Mouse (Mus musculus): Measurements from ENCODE around the gene Trappc10. TPM values are rescaled to one million over a fixed set of nuclear protein-coding genes. Genes with fewer than 3 reads are reported as not detected.

Trappc10 gene
- polyA plus RNA-seq, 1 experiment from 2014 or later: 10.2 TPM

- Histone ChIP-seq H3K4me1 (replicated peaks) (no peaks in the 10 kb centered on the region), H3K4me3 (no peak overlapping the region), H3K9me3 (replicated peaks) (no peaks in the 10 kb centered on the region), H3K4me2 (no peak overlapping the region), H3K27me3 (no peaks in the 10 kb centered on the region), H3K36me3 (peaks cover 51% of the 10 kb centered on the region), H3K27ac (no peak overlapping the region), H3K9ac (no peak overlapping the region)
- no peak for ATAC-seq (replicated peaks; ENCODE audit: insufficient number of reproducible peaks, insufficient read depth, low FRiP score, low read depth)
- WGBS: 77% methylated on average over 9 of the region's 9 CpGs
These were observed 36.0 kb upstream of the Trappc10 start for GRCm38 (mm10) chr10:78280486-78280885.

DNA sequence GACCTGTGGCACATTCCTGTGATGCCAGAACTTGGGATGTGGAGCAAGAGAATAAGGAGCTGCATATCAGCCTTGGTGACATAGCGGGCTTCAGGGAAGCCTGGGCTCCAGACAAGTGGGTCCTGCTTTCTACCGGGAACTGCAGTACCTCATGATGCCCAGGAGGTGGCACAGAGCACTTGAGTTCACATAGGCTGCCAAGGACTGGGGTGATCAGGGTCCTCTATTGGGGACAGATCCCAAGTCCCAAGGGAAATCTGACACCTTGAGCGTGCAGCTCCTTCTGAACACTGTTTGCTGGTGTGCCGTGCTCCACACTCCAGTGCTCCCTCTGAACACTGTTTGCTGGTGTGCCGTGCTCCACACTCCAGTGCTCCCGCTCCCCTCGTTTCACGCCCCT, 34.8 kb upstream of the Trappc10 start:
- peak; percentile 23; the same call in 1 of the 2 replicates for ATAC-seq (replicated peaks; ENCODE audit: insufficient number of reproducible peaks, insufficient read depth, low FRiP score, low read depth)
- no peaks in the 10 kb centered on the region for H3K27me3 ChIP-seq
- no peak overlapping the region for H3K27ac ChIP-seq
- H3K9ac ChIP-seq: no peak overlapping the region
- no peaks in the 10 kb centered on the region for H3K4me1 ChIP-seq (replicated peaks)
- 51% methylated on average over 8 of the region's 8 CpGs for WGBS
- no peaks in the 10 kb centered on the region for H3K9me3 ChIP-seq (replicated peaks)
- H3K36me3 ChIP-seq: peaks cover 51% of the 10 kb centered on the region
- no peak overlapping the region for H3K4me2 ChIP-seq
- no peak overlapping the region for H3K4me3 ChIP-seq

DNA sequence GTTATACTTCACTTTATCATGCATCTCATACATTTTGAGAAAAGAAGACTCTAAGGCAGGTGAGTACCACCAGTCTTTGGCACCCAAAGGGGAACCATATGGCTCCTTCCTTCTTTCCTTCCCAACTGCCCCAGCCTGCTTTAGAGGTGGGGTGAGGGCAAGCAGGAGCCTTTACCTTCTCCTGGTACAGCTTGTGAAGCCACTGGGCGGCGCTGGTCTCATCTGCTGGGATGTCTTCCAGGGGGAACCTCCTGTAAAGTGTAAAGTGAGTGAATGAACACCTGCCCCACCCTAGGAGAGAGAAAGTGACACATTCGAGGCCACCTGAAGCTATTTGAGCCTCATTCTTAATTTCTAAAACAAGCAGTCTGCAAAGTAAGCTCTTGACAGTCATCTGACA, 33.4 kb upstream of the Trappc10 start:
- Histone ChIP-seq H3K9me3 (replicated peaks) (no peaks in the 10 kb centered on the region), H3K9ac (no peak overlapping the region), H3K27me3 (no peaks in the 10 kb centered on the region), H3K4me2 (no peak overlapping the region), H3K36me3 (peaks cover 44% of the 10 kb centered on the region), H3K4me3 (no peak overlapping the region), H3K4me1 (replicated peaks) (peaks cover 9% of the 10 kb centered on the region), H3K27ac (no peak overlapping the region)
- 70% methylated on average over 3 of the region's 3 CpGs for WGBS
- no peak for ATAC-seq (replicated peaks; ENCODE audit: insufficient number of reproducible peaks, insufficient read depth, low FRiP score, low read depth)

- Histone ChIP-seq H3K4me1 (replicated peaks) (peaks cover 15% of the 10 kb centered on the region), H3K36me3 (peaks cover 39% of the 10 kb centered on the region; the same call in 1 of the 2 replicates), H3K27me3 (no peaks in the 10 kb centered on the region), H3K9me3 (replicated peaks) (no peaks in the 10 kb centered on the region), H3K9ac (no peak overlapping the region), H3K4me2 (no peak overlapping the region), H3K27ac (no peak overlapping the region), H3K4me3 (no peak overlapping the region)
- no peak for ATAC-seq (replicated peaks; ENCODE audit: insufficient number of reproducible peaks, insufficient read depth, low FRiP score, low read depth)
- 90% methylated on average over 4 of the region's 4 CpGs for WGBS
These were observed 31.8 kb upstream of the Trappc10 start for GRCm38 (mm10) chr10:78276242-78276641.

DNA sequence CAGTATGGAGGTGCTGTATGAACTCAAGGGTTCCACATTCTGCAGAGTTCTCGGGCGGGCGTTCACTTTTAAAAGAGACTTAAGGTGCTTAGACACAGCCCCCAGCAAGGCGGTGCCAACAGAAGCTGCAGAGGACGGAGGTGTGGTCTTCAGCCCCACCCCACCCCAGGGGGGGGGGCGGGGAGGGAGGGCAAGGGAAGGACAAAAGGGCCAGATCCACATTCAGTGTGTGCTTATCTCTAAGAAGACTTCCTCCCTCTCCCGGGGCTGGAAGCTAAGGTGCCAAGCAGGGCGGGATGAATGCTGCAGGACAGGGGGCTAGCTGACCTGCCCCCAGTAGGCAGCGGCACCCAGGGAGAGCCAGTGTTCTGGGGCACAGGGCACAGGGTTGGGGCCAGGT, 28.5 kb upstream of the Trappc10 start:
- Histone ChIP-seq H3K4me2 (no peak overlapping the region), H3K27me3 (no peaks in the 10 kb centered on the region), H3K4me1 (replicated peaks) (peaks cover 15% of the 10 kb centered on the region), H3K27ac (no peak overlapping the region), H3K4me3 (no peak overlapping the region), H3K9ac (no peak overlapping the region), H3K36me3 (peaks cover 28% of the 10 kb centered on the region; the same call in 1 of the 2 replicates), H3K9me3 (replicated peaks) (no peaks in the 10 kb centered on the region)
- ATAC-seq (replicated peaks; ENCODE audit: insufficient number of reproducible peaks, insufficient read depth, low FRiP score, low read depth): peak; percentile 57
- WGBS: 14% methylated on average over 9 of the region's 9 CpGs

GRCm38 (mm10) chr10:78265881-78266280, 21.4 kb upstream of the Trappc10 start:
- ATAC-seq (replicated peaks; ENCODE audit: insufficient number of reproducible peaks, insufficient read depth, low FRiP score, low read depth): no peak
- Histone ChIP-seq H3K4me1 (replicated peaks) (no peaks in the 10 kb centered on the region), H3K36me3 (no peaks in the 10 kb centered on the region), H3K4me2 (no peak overlapping the region), H3K9me3 (replicated peaks) (no peaks in the 10 kb centered on the region), H3K27ac (no peak overlapping the region), H3K27me3 (no peaks in the 10 kb centered on the region), H3K4me3 (no peak overlapping the region), H3K9ac (no peak overlapping the region)
- 56% methylated on average over 3 of the region's 3 CpGs for WGBS

GRCm38 (mm10) chr10:78264735-78265134, 20.3 kb upstream of the Trappc10 start:
- 65% methylated on average over 3 of the region's 3 CpGs for WGBS
- no peaks in the 10 kb centered on the region for H3K9me3 ChIP-seq (replicated peaks)

GRCm38 (mm10) chr10:78260916-78261650, 16.6 kb upstream of the Trappc10 start:
- Histone ChIP-seq H3K27me3 (no peaks in the 10 kb centered on the region), H3K4me3 (no peak overlapping the region), H3K9ac (no peak overlapping the region), H3K36me3 (no peaks in the 10 kb centered on the region), H3K4me2 (no peak overlapping the region), H3K9me3 (replicated peaks) (no peaks in the 10 kb centered on the region), H3K27ac (no peak overlapping the region), H3K4me1 (replicated peaks) (0 out of 2 replicates have a peak, but pooled peaks cover under 1% of the 10 kb centered on the region)
- ATAC-seq (replicated peaks; ENCODE audit: insufficient number of reproducible peaks, insufficient read depth, low FRiP score, low read depth): no peak
- WGBS: 66% methylated on average over 7 of the region's 7 CpGs

More at GRCm38 (mm10) chr10:78264735-78265134, 20.3 kb upstream of the Trappc10 start:
- H3K4me3 ChIP-seq: no peak overlapping the region
- H3K36me3 ChIP-seq: no peaks in the 10 kb centered on the region
- no peaks in the 10 kb centered on the region for H3K4me1 ChIP-seq (replicated peaks)
- no peak overlapping the region for H3K27ac ChIP-seq
- H3K9ac ChIP-seq: no peak overlapping the region
- no peak overlapping the region for H3K4me2 ChIP-seq
- no peaks in the 10 kb centered on the region for H3K27me3 ChIP-seq
- ATAC-seq (replicated peaks; ENCODE audit: insufficient number of reproducible peaks, insufficient read depth, low FRiP score, low read depth): no peak

DNA sequence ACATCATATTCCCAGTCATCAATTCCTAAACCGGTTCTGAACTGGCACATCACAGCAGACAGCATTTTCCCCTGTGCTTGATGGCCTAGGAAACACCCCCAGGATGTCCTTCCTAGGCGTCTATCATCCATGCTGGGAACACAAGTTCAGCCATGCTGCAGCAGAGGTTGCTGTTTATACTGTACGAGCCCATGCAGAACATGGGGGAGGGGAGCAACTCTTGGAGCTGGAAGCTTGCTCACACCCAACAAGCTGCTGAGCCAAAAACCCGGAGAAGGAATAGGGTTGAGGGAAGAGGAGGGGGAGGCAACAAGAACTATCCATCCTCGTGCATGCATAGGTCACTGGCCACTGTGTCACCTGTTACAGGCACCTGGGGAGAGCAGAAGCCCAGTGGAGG, 15.9 kb upstream of the Trappc10 start:
- no peak for ATAC-seq (replicated peaks; ENCODE audit: insufficient number of reproducible peaks, insufficient read depth, low FRiP score, low read depth)
- Histone ChIP-seq H3K9me3 (replicated peaks) (no peaks in the 10 kb centered on the region), H3K4me1 (replicated peaks) (0 out of 2 replicates have a peak, but pooled peaks cover 8% of the 10 kb centered on the region), H3K4me3 (no peak overlapping the region), H3K27me3 (no peaks in the 10 kb centered on the region), H3K4me2 (no peak overlapping the region), H3K27ac (no peak overlapping the region), H3K9ac (no peak overlapping the region), H3K36me3 (no peaks in the 10 kb centered on the region)
- WGBS: 19% methylated on average over 5 of the region's 5 CpGs

GRCm38 (mm10) chr10:78259702-78260101, 15.3 kb upstream of the Trappc10 start:
- H3K4me3 ChIP-seq: no peak overlapping the region

DNA sequence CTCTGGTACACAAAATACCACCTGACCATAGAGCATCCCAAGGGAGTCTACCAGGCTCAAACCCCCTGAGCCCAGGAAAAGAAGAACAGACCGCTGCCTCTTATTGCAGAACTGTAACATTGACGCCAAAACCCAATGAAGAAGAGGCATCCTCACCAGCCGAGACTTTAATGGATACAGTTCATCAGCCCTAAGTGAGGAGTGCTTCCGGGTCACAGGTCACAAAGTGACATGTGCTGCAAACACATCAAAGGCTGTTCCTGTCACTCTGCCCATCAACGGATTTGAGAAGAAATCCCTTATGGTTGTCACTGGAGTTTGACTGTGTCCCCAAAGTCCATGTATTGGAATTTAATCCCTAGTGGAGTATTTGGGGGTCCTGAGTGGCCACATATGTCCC, 14.8 kb upstream of the Trappc10 start:
- Histone ChIP-seq H3K36me3 (no peaks in the 10 kb centered on the region), H3K4me2 (no peak overlapping the region), H3K4me3 (no peak overlapping the region), H3K4me1 (replicated peaks) (0 out of 2 replicates have a peak, but pooled peaks cover 8% of the 10 kb centered on the region), H3K27me3 (no peaks in the 10 kb centered on the region), H3K9ac (no peak overlapping the region), H3K9me3 (replicated peaks) (no peaks in the 10 kb centered on the region), H3K27ac (no peak overlapping the region)
- 78% methylated on average over 5 of the region's 5 CpGs for WGBS
- ATAC-seq (replicated peaks; ENCODE audit: insufficient number of reproducible peaks, insufficient read depth, low FRiP score, low read depth): no peak

More at GRCm38 (mm10) chr10:78259702-78260101, 15.3 kb upstream of the Trappc10 start:
- no peaks in the 10 kb centered on the region for H3K36me3 ChIP-seq
- H3K4me2 ChIP-seq: no peak overlapping the region
- WGBS: 52% methylated on average over 6 of the region's 6 CpGs
- H3K4me1 ChIP-seq (replicated peaks): 0 out of 2 replicates have a peak, but pooled peaks cover 8% of the 10 kb centered on the region
- H3K27ac ChIP-seq: no peak overlapping the region
- H3K9me3 ChIP-seq (replicated peaks): no peaks in the 10 kb centered on the region
- no peak overlapping the region for H3K9ac ChIP-seq
- no peak for ATAC-seq (replicated peaks; ENCODE audit: insufficient number of reproducible peaks, insufficient read depth, low FRiP score, low read depth)
- H3K27me3 ChIP-seq: no peaks in the 10 kb centered on the region

GRCm38 (mm10) chr10:78258142-78258675, 13.8 kb upstream of the Trappc10 start:
- no peak overlapping the region for H3K4me3 ChIP-seq
- no peak overlapping the region for H3K4me2 ChIP-seq
- no peak overlapping the region for H3K9ac ChIP-seq
- ATAC-seq (replicated peaks; ENCODE audit: insufficient number of reproducible peaks, insufficient read depth, low FRiP score, low read depth): no peak
- H3K36me3 ChIP-seq: no peaks in the 10 kb centered on the region
- H3K9me3 ChIP-seq (replicated peaks): no peaks in the 10 kb centered on the region
- no peak overlapping the region for H3K27ac ChIP-seq
- 73% methylated on average over 6 of the region's 6 CpGs for WGBS
- 0 out of 2 replicates have a peak, but pooled peaks cover 8% of the 10 kb centered on the region for H3K4me1 ChIP-seq (replicated peaks)
- H3K27me3 ChIP-seq: no peaks in the 10 kb centered on the region
